ENCODE assay signal across 8 mouse cellular contexts in genomic region chr1:155972146-155973067, GRCm38 (mm10). TPM values are rescaled to one million over a fixed set of nuclear protein-coding genes. Genes with fewer than 3 reads are reported as not detected.
A peak's percentile ranks its signal among the peaks of the same experiment; 100 is the strongest.
DNase-seq lines count a peak whose midpoint lies in the region; ATAC-seq and TF ChIP-seq lines count a peak whose summit lies in the region.

No protein-coding gene starts in this region.

- TF ChIP-seq EP300 in liver, embryonic 14.5 days (IDR thresholded peaks at IDR 0.05; ENCODE audit: low read depth) = no peak

- peaks cover 54% of the 10 kb centered on the region for H3K79me2 ChIP-seq in C2C12 (ENCODE audit: control insufficient read depth, insufficient read depth)

- intact Hi-C loops in heart, postnatal 14 days (cut with DNase I) = loop anchor here (5.0 kb wide), 1 partner anchor 60 kb away; no protein-coding TSS in a partner anchor

- H3K27ac ChIP-seq in heart, embryonic 15.5 days = peak overlapping the region; percentile 97
- H3K27ac ChIP-seq in forebrain, embryonic 15.5 days (replicated peaks) = peak overlapping the region; percentile 96
- peak overlapping the region; percentile 87 for H3K27ac ChIP-seq in liver, embryonic 14.5 days
- H3K27ac ChIP-seq in olfactory bulb, adult 2 months (ENCODE audit: insufficient read depth, low read depth, low read length) = peak overlapping the region; percentile 60; the same call in 1 of the 2 replicates

- peak overlapping the region; percentile 70 for H3K4me2 ChIP-seq in heart, embryonic 15.5 days
- peak overlapping the region; percentile 60 for H3K4me2 ChIP-seq in forebrain, embryonic 15.5 days (replicated peaks)
- peak overlapping the region; percentile 87 for H3K4me2 ChIP-seq in liver, embryonic 14.5 days (ENCODE audit: low read depth)

- H3K4me3 ChIP-seq in heart, embryonic 15.5 days = peak overlapping the region; percentile 100
- peak overlapping the region; percentile 84 for H3K4me3 ChIP-seq in C2C12 (ENCODE audit: insufficient read depth, poor library complexity, severe bottlenecking)
- H3K4me3 ChIP-seq in forebrain, embryonic 15.5 days = peak overlapping the region; percentile 93
- peak overlapping the region; percentile 97 to 99 for H3K4me3 ChIP-seq in liver, embryonic 14.5 days (ENCODE audit: insufficient read depth in 1 of 2, low read depth in 2 of 2, low read length in 2 of 2)
- peak overlapping the region; percentile 91 for H3K4me3 ChIP-seq in olfactory bulb, adult 2 months (ENCODE audit: insufficient read depth, low read depth, low read length)

- H3K79me3 ChIP-seq in C2C12 (ENCODE audit: low read depth) = peaks cover 24% of the 10 kb centered on the region

- TF ChIP-seq CTCF in C2C12 (IDR thresholded peaks at IDR 0.05; ENCODE audit: control insufficient read depth, insufficient read depth, insufficient read length) = no peak
- TF ChIP-seq CTCF in liver, embryonic 14.5 days (IDR thresholded peaks at IDR 0.05; ENCODE audit: low read depth) = no peak
- TF ChIP-seq CTCF in olfactory bulb, adult 2 months (IDR thresholded peaks at IDR 0.05; ENCODE audit: insufficient read depth, low read depth, low read length) = no peak

- 1% methylated on average over 47 of the region's 51 CpGs for WGBS in heart, embryonic 15.5 days
- WGBS in forebrain, embryonic 15.5 days = 2% methylated on average over 34 of the region's 51 CpGs
- WGBS in liver, embryonic 14.5 days (ENCODE audit: insufficient replicate concordance) = 2% methylated on average over 42 of the region's 51 CpGs
- 1% methylated on average over 51 of the region's 51 CpGs for WGBS in olfactory bulb, adult 2 months

- H3K9me3 ChIP-seq in heart, embryonic 15.5 days (replicated peaks) = no peaks in the 10 kb centered on the region
- H3K9me3 ChIP-seq in forebrain, embryonic 15.5 days = no peaks in the 10 kb centered on the region
- no peaks in the 10 kb centered on the region for H3K9me3 ChIP-seq in liver, embryonic 14.5 days (ENCODE audit: control insufficient read depth, low read length)

- TF ChIP-seq POLR2A in olfactory bulb, adult 2 months (IDR thresholded peaks at IDR 0.05; ENCODE audit: insufficient read depth, low read depth, low read length) = no peak

- no peaks in the 10 kb centered on the region for H3K36me3 ChIP-seq in heart, embryonic 15.5 days
- H3K36me3 ChIP-seq in C2C12 (ENCODE audit: control insufficient read depth, insufficient read depth) = no peaks in the 10 kb centered on the region
- H3K36me3 ChIP-seq in forebrain, embryonic 15.5 days = no peaks in the 10 kb centered on the region
- H3K36me3 ChIP-seq in liver, embryonic 14.5 days (replicated peaks; ENCODE audit: control insufficient read depth, insufficient read depth, low read depth) = no peaks in the 10 kb centered on the region

- no peaks in the 10 kb centered on the region for H3K27me3 ChIP-seq in heart, embryonic 15.5 days
- H3K27me3 ChIP-seq in C2C12 (ENCODE audit: control insufficient read depth, insufficient read depth, insufficient read length) = no peaks in the 10 kb centered on the region
- no peaks in the 10 kb centered on the region for H3K27me3 ChIP-seq in forebrain, embryonic 15.5 days
- H3K27me3 ChIP-seq in liver, embryonic 14.5 days (ENCODE audit: control insufficient read depth, insufficient read depth, low read length) = no peaks in the 10 kb centered on the region

- H3K9ac ChIP-seq in heart, embryonic 15.5 days = peak overlapping the region; percentile 100
- H3K9ac ChIP-seq in forebrain, embryonic 15.5 days (replicated peaks) = peak overlapping the region; percentile 90
- peak overlapping the region; percentile 98 for H3K9ac ChIP-seq in liver, embryonic 14.5 days (replicated peaks)

- DNase-seq in heart, postnatal 14 days = no peak
- DNase-seq in T-cell, adult 2 months (ENCODE audit: low spot score) = peak; percentile 1
- peak; percentile 20 to 32 (median 30) for DNase-seq in liver, embryonic 14.5 days (ENCODE audit: low read depth in 3 of 3, low spot score in 3 of 3)
- no peak for DNase-seq in gastrocnemius, postnatal 25 days

- ATAC-seq in heart, embryonic 15.5 days (replicated peaks; ENCODE audit: insufficient number of reproducible peaks, insufficient read depth, low FRiP score, low read depth) = no peak; the same call in none of the 2 replicates
- ATAC-seq in forebrain, embryonic 15.5 days (replicated peaks) = peak; percentile 76; the same call in 1 of the 2 replicates
- peak; percentile 68 for ATAC-seq in liver, embryonic 14.5 days (ENCODE audit: insufficient read depth)

- H3ac ChIP-seq in C2C12 (ENCODE audit: control insufficient read depth, insufficient read length, low read depth) = peak overlapping the region; percentile 99

- peaks cover 10% of the 10 kb centered on the region for H3K4me1 ChIP-seq in heart, embryonic 15.5 days (replicated peaks)
- H3K4me1 ChIP-seq in forebrain, embryonic 15.5 days = peaks cover 28% of the 10 kb centered on the region
- H3K4me1 ChIP-seq in liver, embryonic 14.5 days (replicated peaks; ENCODE audit: control insufficient read depth in 2 of 2, insufficient read depth in 2 of 2, low read length in 1 of 2) = peaks cover 16 to 19% of the 10 kb centered on the region in 2 experiments
- no peaks in the 10 kb centered on the region for H3K4me1 ChIP-seq in olfactory bulb, adult 2 months (ENCODE audit: control insufficient read depth, insufficient read depth, low read length)

TF ChIP-seq in C2C12, 6 proteins besides CTCF, POLR2A, EP300 and RAD21:
- TF ChIP-seq FOSL1 (IDR thresholded peaks at IDR 0.05; ENCODE audit: insufficient read depth, low read length, poor library complexity, severe bottlenecking) (no peak), USF1 (IDR thresholded peaks at IDR 0.05; ENCODE audit: low read depth) (no peak), MYOD1 (IDR thresholded peaks at IDR 0.05; ENCODE audit: control insufficient read depth, insufficient read length, low read depth) (no peak), MYOG (IDR thresholded peaks at IDR 0.05; ENCODE audit: control insufficient read depth, extremely low read depth, insufficient read length) (no peak), MAX (IDR thresholded peaks at IDR 0.05) (no peak), CEBPB (IDR thresholded peaks at IDR 0.05; ENCODE audit: low read depth) (no peak)

RNA-seq across cellular contexts. Expression of gene Cep350, which starts 0.6 kb away (rescaled TPM):
- 6.8 and 7.8 TPM in 2 replicates for polyA plus RNA-seq in heart, embryonic 15.5 days (2015; fragmentation: Nextera tagmentation; extraction: Ambion mirVana)
- total RNA-seq in heart, postnatal 14 days (2021) = 10 to 100 TPM; 37.9 to 40.7 TPM
- polyA plus RNA-seq in C2C12 (2012; fragmentation: generic; extraction: Trizol) = 2.0 TPM
- 10.7 and 12.3 TPM in 2 replicates for polyA plus RNA-seq in forebrain, embryonic 15.5 days (2015; fragmentation: Nextera tagmentation; extraction: Ambion mirVana)
- 2.5 and 3.5 TPM in 2 replicates for polyA plus RNA-seq in liver, embryonic 14.5 days (2012; rRNA removed)
- polyA plus RNA-seq in liver, embryonic 14.5 days (2014; fragmentation: Nextera tagmentation; extraction: Ambion mirVana) = 3.8 and 4.2 TPM in 2 replicates
- polyA plus RNA-seq in olfactory bulb, adult 2 months (2012; ENCODE audit: insufficient read depth, insufficient read length, low replicate concordance, missing spikeins) = not detected in 2 replicates
- total RNA-seq in gastrocnemius, postnatal 25 days (2021) = 10 to 100 TPM; 30.7 to 32.1 TPM

Comparison
In these comparisons a context has a peak if more than half of its experiments do, and no peak if none do; other contexts are left out.
1. DNase-seq: peak in T-cell, adult 2 months (single experiment) and liver, embryonic 14.5 days (3 of 3); none in heart, postnatal 14 days (0 of 2) and gastrocnemius, postnatal 25 days (single experiment).
2. Peak in every context shown above with its lines, with median percentiles within 50 percentile points of each other: H3K27ac ChIP-seq, H3K4me2 ChIP-seq, H3K4me3 ChIP-seq and H3K9ac ChIP-seq.